Mouse (Mus musculus) adrenal gland, postnatal 14 days (tissue): Measurements from ENCODE around the gene Vamp9. TPM values are rescaled to one million over a fixed set of nuclear protein-coding genes. Genes with fewer than 3 reads are reported as not detected.
A peak's percentile ranks its signal among the peaks of the same experiment; 100 is the strongest.

Experiments
- DNase-seq: peaks from one replicate; pipeline ENCODE4 v3.0.0; 2021; ENCODE audit warnings: mixed read lengths
- total RNA-seq: library from RNA; stranded (reverse); gene quantifications from 2 replicates; pipeline ENCODE4 v1.2.3, GENCODE M21; 2021

Gene Vamp9
- total RNA-seq, 1 experiment from 2014 or later, result not detected

DNA sequence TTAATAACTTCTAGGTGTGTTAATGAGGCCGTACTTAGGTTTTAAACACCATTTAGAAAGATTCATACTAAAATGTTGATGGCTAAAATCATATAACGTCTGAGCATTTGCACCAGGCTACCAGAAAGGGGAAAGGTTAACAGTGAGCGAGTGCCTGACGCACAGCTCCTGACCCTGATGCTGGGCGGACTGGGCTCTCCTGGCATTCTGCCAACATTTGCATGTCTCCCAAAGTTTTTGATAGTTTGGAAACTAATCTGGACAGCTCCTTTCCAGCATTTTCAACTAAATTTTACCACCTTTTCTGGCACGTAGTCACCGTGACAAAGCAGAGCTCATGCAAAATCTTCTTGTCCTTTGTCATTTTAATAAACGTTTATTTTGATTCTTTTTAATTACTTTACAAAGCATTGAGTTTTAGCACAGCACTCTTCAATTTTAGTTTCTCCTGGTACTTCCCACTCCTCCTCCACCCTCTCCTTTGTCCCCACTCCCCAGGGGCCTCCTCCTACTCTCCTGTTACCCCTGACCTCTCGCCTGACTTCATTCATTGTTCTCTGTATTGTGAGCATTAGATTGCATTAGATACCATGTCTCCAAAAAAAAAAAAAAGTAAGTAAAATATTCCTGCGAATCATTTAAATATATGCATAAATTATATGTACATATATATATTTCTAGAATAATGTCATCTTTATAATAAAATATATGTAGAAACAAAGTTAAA is 35.9 kb downstream of the Vamp9 start:
- DNase-seq, result peak; percentile 68

DNA sequence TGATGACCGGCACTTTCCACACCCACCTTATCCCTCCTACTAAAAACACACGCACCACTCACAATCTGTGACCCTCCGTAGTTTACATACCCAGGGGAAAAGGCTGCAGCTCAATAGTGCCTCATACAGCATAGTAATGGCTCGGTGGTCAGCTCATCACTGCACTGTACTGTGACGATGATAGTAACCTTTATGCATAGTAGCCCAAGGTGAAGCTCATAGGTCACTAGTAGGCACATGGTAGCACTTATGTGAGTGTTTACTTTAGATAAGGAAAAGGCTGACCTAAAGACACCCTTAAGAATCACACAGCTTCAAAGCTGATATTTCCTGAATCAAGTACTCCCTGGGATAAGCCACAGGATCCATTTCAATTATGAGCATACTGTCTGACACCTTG is 46.5 kb downstream of the Vamp9 start:
- DNase-seq, result no peak

DNA sequence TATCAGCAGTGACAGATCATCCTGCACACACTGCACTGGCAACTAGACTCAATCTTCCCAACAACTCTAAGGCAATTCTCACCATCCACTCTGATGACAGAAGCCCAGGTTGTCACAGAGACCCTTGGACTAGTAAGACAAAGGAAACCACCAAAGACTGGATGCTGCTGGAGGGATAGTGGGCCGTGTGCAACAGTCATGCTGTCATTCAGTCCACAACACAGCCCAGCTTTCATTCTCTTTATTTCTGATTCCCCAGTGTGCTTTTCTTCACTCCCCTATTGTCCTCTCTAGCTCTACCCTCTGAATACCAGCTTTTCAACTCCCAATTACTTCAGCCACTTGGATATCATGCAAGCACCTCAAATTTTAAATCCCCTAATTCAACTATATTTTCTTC is 47.8 kb downstream of the Vamp9 start:
- no peak for DNase-seq

DNA sequence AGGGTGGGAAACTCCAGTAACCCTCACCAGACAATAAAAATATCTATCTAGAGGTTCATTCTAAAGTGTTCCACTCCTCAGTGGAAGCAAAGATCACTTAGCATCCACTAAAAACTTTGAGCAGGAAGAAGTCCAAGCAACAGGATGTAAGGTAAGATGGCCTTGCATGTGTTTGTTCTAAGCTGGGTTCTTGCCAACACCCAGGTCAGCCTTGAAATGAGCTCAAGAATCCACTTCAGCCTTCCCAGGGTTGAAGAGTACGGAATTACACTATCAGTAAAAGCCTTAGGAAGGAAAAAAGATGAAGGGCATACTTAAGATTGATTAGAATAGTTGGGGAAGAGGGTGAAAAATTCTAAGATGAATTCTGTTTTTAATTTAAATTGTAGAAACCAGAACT is 52.6 kb downstream of the Vamp9 start:
- DNase-seq, result peak; percentile 33

DNA sequence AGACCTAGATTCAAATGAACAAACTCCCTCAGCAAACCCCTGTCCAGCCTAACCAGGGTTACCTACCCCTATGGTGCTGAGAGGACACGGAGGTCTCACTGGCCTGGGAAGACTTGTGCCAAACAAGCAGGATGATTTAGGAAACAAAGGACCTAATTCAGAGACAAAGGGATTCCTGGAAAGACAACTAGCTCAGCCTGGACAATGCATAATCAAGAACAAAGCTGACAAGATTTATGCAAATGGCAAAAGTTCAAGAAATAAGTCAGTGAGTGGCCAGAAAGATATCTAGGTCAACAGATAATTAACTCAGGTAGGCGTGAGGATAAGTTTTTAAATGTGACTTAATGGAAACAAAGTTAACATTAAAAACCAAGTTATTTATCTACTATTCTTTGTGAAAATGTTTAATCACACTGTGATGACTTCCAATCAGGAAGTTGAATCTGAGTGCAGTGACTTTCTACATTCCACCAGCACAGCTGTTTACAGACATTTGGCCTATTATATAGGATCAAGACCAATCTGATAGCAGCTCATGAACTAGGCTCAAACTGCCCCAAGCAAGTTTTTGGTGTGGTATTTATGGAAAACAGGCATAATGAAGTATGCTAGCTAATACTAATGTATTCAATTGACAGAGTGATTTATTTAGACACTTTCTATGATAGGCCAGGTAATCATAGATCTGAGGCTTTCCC is 53.3 kb downstream of the Vamp9 start:
- DNase-seq, result no peak

DNA sequence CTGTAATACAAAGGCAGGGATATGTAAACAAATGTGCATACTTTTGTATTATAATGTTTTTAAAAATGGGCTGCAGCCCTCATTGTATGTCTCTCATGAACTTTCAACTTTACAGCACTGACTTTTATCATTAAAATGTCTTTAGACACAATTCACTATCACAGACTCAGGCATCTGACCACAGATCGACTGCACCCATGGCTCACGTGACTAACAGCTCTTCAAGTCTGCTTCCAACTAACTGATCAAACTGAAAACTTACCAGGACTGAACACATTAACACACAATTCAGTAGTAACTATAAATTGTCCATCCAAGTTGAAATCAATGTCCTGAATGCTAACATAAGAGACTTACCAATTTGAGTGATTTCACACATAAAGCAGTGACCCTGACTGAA is 53.9 kb downstream of the Vamp9 start:
- no peak for DNase-seq

DNA sequence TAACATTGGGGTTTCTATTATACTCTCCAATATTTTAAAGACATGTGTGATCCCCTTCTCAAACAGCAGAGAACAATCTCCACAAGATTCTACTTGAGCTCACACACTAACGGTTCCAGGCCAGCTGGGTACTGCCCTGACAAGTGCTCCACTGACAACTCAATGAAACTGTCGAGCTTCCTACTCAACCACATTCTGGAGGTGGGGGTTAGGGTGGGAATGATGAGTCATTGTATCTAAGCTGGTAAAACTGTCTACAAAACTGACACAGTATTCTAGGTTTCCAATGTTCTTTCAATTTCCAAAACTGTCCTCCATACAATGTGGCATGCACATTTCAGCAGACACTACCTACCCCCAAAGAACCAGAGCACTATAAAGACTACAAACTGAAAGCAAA is 67.9 kb downstream of the Vamp9 start:
- DNase-seq, result peak; percentile 41

DNA sequence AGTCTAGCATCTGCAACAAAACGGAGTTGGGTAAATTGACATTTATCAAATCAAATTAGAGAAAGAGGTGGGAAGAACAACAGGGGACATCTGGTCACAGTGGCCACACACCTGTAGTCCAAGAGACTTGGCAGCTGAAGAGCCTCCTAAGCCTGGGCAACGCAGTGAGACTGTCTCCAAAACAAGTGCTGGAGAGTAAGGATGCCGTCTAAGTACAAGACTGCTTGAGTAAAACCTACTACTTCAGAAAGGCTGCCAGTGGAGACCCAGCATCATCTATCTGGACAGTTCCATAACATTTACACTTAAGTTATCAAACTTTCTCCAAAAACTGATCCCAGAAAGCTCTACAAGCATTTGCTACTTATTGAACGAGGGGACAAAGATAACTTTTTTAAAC is 69.0 kb downstream of the Vamp9 start:
- no peak for DNase-seq

DNA sequence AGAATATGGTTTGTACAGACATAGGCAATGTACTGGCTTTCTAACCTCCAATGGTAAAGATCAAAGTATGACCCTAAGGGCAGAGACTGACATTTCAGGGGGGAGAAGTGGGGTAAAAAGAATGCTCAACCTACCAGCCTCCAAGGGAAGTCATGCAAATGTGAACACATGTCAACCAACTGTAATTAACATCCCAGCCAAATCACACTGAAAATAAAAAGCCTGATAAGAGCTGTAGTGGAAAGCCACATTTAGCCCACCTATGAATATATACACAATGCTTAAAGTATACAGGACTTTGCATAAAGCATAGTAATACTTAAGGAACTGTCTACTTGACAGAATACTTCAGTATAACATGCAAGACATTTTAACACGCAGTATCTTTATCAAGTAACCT is 69.7 kb downstream of the Vamp9 start:
- DNase-seq, result no peak

DNA sequence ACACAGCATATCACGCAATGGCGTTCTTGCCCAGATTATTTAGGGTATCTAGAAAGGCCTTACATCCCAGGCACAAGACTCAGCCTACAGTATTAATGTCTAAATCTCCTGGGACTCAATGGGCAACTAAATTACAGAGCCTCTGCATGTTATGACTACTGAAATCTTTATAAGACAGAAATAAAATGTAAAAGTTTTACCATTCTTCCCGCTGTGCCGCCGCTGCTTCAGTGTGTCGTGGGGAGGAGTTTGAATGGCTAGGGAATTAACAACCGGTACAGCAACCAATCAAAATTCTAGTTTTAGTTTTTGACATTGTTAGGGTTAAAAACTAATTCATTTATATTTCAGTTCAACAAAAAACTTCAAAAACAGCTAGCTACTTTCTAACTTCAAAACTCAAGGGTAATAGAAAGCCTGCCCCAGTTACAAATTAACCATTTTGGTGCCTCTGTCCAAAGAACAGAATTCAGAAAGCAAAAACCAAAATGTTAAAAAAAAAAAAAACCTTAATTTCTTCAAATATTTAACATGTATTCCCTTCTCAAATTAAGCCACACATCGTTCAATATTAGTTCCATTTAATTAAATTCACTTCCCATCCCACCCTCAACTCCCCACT is 70.4 kb downstream of the Vamp9 start:
- DNase-seq, result no peak

DNA sequence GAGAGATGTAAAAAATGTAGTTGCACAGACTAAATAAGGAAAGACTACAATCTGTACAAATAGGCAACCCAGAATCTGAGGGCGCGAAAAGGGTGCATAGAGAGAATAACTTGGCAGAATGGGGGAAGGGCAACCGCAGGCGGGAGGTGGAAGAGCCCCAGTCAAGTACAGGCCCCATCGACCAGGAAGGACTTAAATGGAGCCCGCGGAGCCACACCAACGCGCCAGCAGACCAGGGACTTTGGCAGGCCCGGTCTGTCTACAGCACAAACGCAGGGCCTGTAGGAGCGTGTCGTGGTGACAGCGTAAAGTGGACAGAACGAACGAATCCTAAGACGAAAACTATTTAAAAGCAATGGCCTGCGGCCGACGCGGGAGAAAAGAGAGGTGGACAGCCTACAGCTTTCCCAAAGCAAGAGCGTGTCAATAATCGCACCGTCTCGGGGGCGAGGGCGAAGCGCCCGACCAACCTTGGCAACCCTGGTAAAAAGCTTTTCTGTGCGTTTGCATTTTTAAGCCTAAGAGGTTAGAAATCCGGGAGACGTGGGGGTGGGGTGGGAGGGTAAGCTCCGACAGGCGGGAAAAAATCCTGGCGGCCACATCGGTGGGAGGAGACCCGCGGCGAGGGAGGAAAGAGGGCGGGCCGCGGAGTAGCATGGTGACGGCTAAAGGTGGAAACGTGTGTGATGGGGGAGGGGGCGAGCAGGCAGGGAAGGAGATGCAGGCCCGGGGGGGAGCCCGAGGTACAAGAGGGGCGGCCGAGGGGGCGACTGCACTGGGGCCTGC is 71.7 kb downstream of the Vamp9 start:
- DNase-seq, result peak; percentile 92

DNA sequence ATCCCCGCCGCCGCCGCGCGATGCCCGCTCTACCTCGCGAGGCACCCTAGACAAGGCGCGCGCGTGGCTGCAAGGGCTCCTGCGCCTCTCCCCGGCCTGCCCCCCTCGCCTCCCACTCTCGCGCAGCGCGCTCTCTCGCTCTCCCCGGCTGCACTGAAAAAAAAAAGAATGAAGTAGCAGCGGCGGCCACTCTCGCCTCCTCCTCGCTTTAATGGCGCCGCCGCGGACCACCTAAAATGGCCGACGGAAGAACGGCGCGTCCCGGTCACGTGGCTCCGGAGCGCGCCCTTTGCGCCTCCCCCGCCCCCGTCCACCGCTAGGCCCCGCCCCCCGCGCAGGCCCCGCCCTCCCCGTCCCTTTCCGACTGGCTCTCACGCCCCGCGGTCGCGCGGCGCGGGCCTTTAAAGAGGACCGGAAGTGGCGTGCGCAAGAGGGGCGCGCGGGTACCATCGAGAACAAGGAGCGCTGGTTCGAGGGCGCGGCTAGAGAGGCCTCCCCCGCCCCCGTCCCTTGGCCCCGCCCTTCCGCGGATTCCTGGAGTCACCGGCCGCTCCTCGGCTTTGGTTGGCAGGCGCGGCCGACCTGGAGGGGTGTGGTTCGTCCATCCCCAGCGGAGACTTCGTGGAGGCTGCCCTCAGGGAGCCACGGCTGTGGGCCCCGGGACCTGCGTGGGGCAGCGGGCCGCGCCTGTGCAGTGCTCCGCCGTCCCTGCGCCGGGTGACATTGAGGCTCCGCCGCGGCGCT is 72.8 kb downstream of the Vamp9 start, which contains the start of the genes Hnrnpd and 4930524J08Rik:
Hnrnpd (minus strand) TSS at position 240 of the 744 bp plus-strand sequence.
4930524J08Rik (plus strand) TSS at position 363 of the 744 bp plus-strand sequence.
- DNase-seq, result peak; percentile 97

DNA sequence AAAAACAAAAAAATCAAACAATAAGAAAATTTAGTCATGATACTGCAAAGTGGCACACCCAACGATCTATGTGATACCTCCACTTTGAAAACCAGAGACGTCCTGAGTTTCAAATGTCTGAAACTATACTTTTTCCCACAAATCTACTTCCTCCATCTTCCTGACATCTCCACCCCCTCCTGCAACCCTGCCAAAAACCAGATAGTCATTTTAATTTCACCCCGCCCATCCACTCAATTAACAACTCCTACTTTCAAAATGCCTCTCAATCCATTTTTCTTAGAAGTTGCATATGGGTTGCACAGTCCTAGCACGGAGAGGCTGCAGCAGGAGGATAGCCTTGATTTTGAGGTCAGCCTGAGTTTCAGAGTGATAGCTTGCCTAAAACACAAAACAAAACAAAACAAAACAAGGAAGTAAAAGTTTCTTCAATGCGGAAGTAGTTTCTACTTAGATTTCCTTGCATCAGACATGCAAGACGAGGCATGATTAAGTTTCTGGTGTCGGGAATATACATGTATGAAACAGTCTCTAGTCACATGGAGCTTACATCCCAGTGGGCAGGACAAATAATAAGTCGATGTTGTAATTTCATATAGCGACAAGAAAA is 77.5 kb downstream of the Vamp9 start:
- no peak for DNase-seq

DNA sequence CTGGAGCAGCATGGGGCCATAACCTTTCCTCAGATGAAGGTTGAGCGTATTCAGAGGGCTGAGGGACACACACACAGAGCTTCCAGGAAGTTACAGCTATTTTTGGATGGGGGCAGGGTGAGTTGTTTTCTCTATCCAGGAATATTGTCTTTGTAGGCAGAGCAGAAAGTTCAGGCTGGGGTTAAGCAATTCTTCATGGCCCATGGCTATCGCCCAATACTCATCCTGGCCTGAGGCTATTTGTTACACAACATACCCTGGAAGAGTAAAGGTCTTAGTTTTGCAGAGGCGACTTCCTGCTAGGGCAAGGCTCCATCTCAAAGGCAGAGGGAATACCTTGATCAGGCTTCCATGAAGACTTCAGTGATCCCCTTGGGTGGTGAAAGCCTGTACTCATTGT is 88.1 kb downstream of the Vamp9 start:
- DNase-seq, result no peak

DNA sequence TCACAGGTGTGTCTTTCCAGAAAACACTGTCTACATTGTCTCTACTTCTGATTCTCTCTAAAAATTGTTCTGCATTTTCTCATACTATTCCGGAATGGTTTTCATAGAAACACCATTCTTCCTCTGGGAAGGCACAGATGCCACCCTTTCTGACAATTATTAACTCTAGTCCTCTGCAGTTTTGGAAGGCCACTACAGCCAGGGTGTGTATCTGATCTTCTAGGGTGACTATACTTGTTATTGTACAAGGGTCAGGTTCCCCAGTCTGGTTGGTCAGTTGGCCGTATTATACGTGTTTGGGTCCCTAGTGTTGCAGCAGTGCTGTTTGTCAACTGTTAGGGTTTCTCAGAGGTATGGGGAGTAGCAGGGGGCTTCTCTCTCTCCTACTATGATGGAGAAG is 88.6 kb downstream of the Vamp9 start:
- DNase-seq, result no peak

DNA sequence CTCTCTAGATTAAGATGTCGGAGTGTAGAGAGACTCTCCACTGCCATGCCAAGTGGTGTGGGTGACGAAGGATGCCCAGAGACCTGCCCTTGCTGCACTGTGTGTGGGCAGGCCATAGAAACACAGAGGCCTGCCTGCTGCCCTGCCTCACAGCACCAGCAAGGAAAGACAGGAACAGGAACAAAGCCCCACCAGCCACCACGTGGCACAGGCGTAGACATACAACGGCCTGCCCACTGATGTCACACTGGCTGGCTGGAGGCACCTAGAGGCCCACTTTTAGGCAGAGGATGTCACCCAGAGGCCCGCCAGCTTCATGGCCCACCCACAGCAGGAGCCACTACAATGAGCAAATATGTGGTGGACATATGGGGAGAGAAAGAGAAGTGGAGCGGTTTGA is 94.0 kb downstream of the Vamp9 start:
- DNase-seq, result no peak

DNA sequence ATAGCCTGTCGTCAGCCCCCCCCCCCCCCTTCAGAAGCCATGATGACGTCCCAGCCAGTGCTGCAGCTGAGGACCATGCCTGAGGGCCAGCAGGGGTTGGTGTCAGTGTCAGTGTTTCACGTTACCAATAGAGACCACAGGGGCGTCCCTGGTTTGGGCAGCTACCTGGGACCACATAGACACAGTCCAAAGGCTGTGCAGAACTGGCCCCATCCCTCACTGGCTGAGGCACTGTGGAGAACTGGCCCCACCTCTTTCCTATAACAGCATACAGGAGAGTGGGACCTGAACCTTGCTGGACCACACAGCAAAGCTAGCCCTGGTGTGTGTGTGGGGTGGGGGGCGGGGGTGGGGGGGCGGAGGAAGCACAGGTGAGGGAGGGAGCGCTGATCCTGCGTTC is 94.4 kb downstream of the Vamp9 start:
- no peak for DNase-seq
